In genomic region chr1:133408321-133408720, GRCm38 (mm10) we compare ENCODE assay signal across 17 mouse cellular contexts. TPM values are rescaled to one million over a fixed set of nuclear protein-coding genes. Genes with fewer than 3 reads are reported as not detected.
DNase-seq lines count a peak whose midpoint lies in the region; ATAC-seq and TF ChIP-seq lines count a peak whose summit lies in the region.
"Had no signal": no experiment of that assay in that cellular context is flagged by ENCODE, and none has a peak within 500 bp of the region (broad histone marks: within the 10 kb centered on the region; RNA-seq: fewer than 3 reads in every experiment).

No protein-coding gene starts in this region.

- 69% methylated on average over 9 of the region's 9 CpGs for WGBS in heart, embryonic 15.5 days
- 58% methylated on average over 9 of the region's 9 CpGs for WGBS in lung, postnatal 0 days
- 21% methylated on average over 9 of the region's 9 CpGs for WGBS in limb, embryonic 10.5 days
- 66% methylated on average over 9 of the region's 9 CpGs for WGBS in liver, embryonic 14.5 days (ENCODE audit: insufficient replicate concordance)

- DNase-seq in heart, postnatal 4 days, result no peak
- DNase-seq in lung, postnatal 0 days (ENCODE audit: low spot score), result no peak
- no peak for DNase-seq in lung, postnatal 36 days
- no peak for DNase-seq in limb, embryonic 10.5 days (ENCODE audit: low spot score)
- no peak for DNase-seq in liver, embryonic 14.5 days (ENCODE audit: low read depth in 3 of 3, low spot score in 3 of 3)
- DNase-seq: cerebellum, adult 11-12 months; heart, postnatal 36 days; layer of hippocampus, postnatal 36 days; right cerebral cortex, postnatal 4 days; thymus, adult 2 months had no signal

- H3K4me1 ChIP-seq in heart, embryonic 15.5 days (replicated peaks), result peaks cover 8% of the 10 kb centered on the region
- peaks cover 19% of the 10 kb centered on the region; the same call in 1 of the 2 replicates for H3K4me1 ChIP-seq in lung, postnatal 0 days (ENCODE audit: insufficient read depth, low read depth, low read length)
- peaks cover 67% of the 10 kb centered on the region for H3K4me1 ChIP-seq in limb, embryonic 10.5 days
- H3K4me1 ChIP-seq in liver, embryonic 14.5 days (replicated peaks; ENCODE audit: control insufficient read depth in 2 of 2, insufficient read depth in 2 of 2, low read length in 1 of 2), result peaks cover 0 to 2% of the 10 kb centered on the region in 2 experiments; a peak in 1 of 4 replicates

- no peak for TF ChIP-seq CTCF in lung, postnatal 0 days (IDR thresholded peaks at IDR 0.05)
- TF ChIP-seq CTCF in liver, embryonic 14.5 days (IDR thresholded peaks at IDR 0.05; ENCODE audit: low read depth), result no peak

- H3K4me2 ChIP-seq in heart, embryonic 15.5 days, result no peak overlapping the region
- H3K4me2 ChIP-seq in lung, postnatal 0 days (replicated peaks; ENCODE audit: low read depth, low read length), result no peak overlapping the region
- H3K4me2 ChIP-seq in liver, embryonic 14.5 days (ENCODE audit: low read depth), result peak overlapping the region; percentile 38; the same call in 1 of the 2 replicates
- H3K4me2 ChIP-seq: embryonic facial prominence, embryonic 13.5 days; intestine, embryonic 15.5 days had no signal

- no peaks in the 10 kb centered on the region for H3K9me3 ChIP-seq in heart, embryonic 15.5 days (replicated peaks)
- no peaks in the 10 kb centered on the region for H3K9me3 ChIP-seq in lung, postnatal 0 days (ENCODE audit: low read length)
- H3K9me3 ChIP-seq in limb, embryonic 10.5 days (replicated peaks), result no peaks in the 10 kb centered on the region
- H3K9me3 ChIP-seq in liver, embryonic 14.5 days (ENCODE audit: control insufficient read depth, low read length), result no peaks in the 10 kb centered on the region
- H3K9me3 ChIP-seq: embryonic facial prominence, embryonic 13.5 days; G1E; intestine, embryonic 15.5 days; megakaryocyte, embryonic 14.5 days had no signal

- H3K9ac ChIP-seq in heart, embryonic 15.5 days, result no peak overlapping the region
- H3K9ac ChIP-seq in lung, postnatal 0 days (replicated peaks; ENCODE audit: low read depth), result no peak overlapping the region
- H3K9ac ChIP-seq in liver, embryonic 14.5 days (replicated peaks), result no peak overlapping the region
- H3K9ac ChIP-seq: embryonic facial prominence, embryonic 13.5 days; intestine, embryonic 15.5 days had no signal

- no peak for ATAC-seq in heart, embryonic 15.5 days (replicated peaks; ENCODE audit: insufficient number of reproducible peaks, insufficient read depth, low FRiP score, low read depth)
- ATAC-seq in lung, postnatal 0 days, result no peak
- ATAC-seq in liver, embryonic 14.5 days (ENCODE audit: insufficient read depth), result no peak
- ATAC-seq in monocyte, adult 5-6 weeks (replicated peaks; ENCODE audit: insufficient number of reproducible peaks, low FRiP score, low TSS enrichment, poor library complexity, severe bottlenecking), result no peak
- ATAC-seq: intestine, embryonic 15.5 days had no signal

- no peaks in the 10 kb centered on the region for H3K36me3 ChIP-seq in heart, embryonic 15.5 days
- no peaks in the 10 kb centered on the region for H3K36me3 ChIP-seq in lung, postnatal 0 days (ENCODE audit: insufficient read depth, low read length)
- H3K36me3 ChIP-seq in limb, embryonic 10.5 days, result peaks cover 4% of the 10 kb centered on the region; the same call in 1 of the 2 replicates
- H3K36me3 ChIP-seq in liver, embryonic 14.5 days (replicated peaks; ENCODE audit: control insufficient read depth, insufficient read depth, low read depth), result no peaks in the 10 kb centered on the region
- H3K36me3 ChIP-seq: embryonic facial prominence, embryonic 13.5 days; G1E; intestine, embryonic 15.5 days had no signal

- no peak for TF ChIP-seq EP300 in lung, postnatal 0 days (IDR thresholded peaks at IDR 0.05)
- TF ChIP-seq EP300 in liver, embryonic 14.5 days (IDR thresholded peaks at IDR 0.05; ENCODE audit: low read depth), result no peak

- no peak overlapping the region for H3K4me3 ChIP-seq in heart, embryonic 15.5 days
- no peak overlapping the region for H3K4me3 ChIP-seq in lung, postnatal 0 days (ENCODE audit: low read depth, low read length)
- peak overlapping the region; percentile 33; the same call in 1 of the 2 replicates for H3K4me3 ChIP-seq in limb, embryonic 10.5 days
- no peak overlapping the region for H3K4me3 ChIP-seq in liver, embryonic 14.5 days (ENCODE audit: insufficient read depth in 1 of 2, low read depth in 2 of 2, low read length in 2 of 2)
- H3K4me3 ChIP-seq: embryonic facial prominence, embryonic 13.5 days; intestine, embryonic 15.5 days; megakaryocyte, embryonic 14.5 days had no signal

- peak overlapping the region; percentile 10; the same call in 1 of the 2 replicates for H3K27ac ChIP-seq in heart, embryonic 15.5 days
- peak overlapping the region; percentile 49 for H3K27ac ChIP-seq in lung, postnatal 0 days (ENCODE audit: low read length)
- H3K27ac ChIP-seq in limb, embryonic 10.5 days, result peak overlapping the region; percentile 83
- no peak overlapping the region for H3K27ac ChIP-seq in liver, embryonic 14.5 days
- H3K27ac ChIP-seq: embryonic facial prominence, embryonic 13.5 days; intestine, embryonic 15.5 days had no signal

- no peaks in the 10 kb centered on the region for H3K27me3 ChIP-seq in heart, embryonic 15.5 days
- no peaks in the 10 kb centered on the region for H3K27me3 ChIP-seq in lung, postnatal 0 days (replicated peaks; ENCODE audit: insufficient read depth, low read length)
- no peaks in the 10 kb centered on the region for H3K27me3 ChIP-seq in limb, embryonic 10.5 days (ENCODE audit: low read depth, poor library complexity, severe bottlenecking)
- H3K27me3 ChIP-seq in liver, embryonic 14.5 days (ENCODE audit: control insufficient read depth, insufficient read depth, low read length), result no peaks in the 10 kb centered on the region
- H3K27me3 ChIP-seq: embryonic facial prominence, embryonic 13.5 days; intestine, embryonic 15.5 days had no signal

RNA-seq across cellular contexts. Expression of gene Sox13, which starts 15.9 kb away (rescaled TPM):
- polyA plus RNA-seq in heart, embryonic 15.5 days (2015; fragmentation: Nextera tagmentation; extraction: Ambion mirVana), result 4.5 and 6.2 TPM in 2 replicates
- 10 to 100 TPM; 29.8 to 32.4 TPM for total RNA-seq in heart, postnatal 4 days (2021)
- 13.8 and 14.8 TPM in 2 replicates for polyA plus RNA-seq in lung, postnatal 0 days (2015; fragmentation: Nextera tagmentation; extraction: Ambion mirVana)
- polyA plus RNA-seq in limb, embryonic 10.5 days (2016; fragmentation: Nextera tagmentation; extraction: Ambion mirVana), result 10.3 and 12.9 TPM in 2 replicates
- polyA plus RNA-seq in liver, embryonic 14.5 days (2012; rRNA removed), result 4.9 and 6.1 TPM in 2 replicates
- 1.1 and 1.6 TPM in 2 replicates for polyA plus RNA-seq in liver, embryonic 14.5 days (2014; fragmentation: Nextera tagmentation; extraction: Ambion mirVana)
- not detected in 3 replicates for total RNA-seq in monocyte, adult 5-6 weeks (2017)

RNA-seq across cellular contexts. Expression of gene Etnk2, which starts 44.9 kb away (rescaled TPM):
- 1.3 and 1.5 TPM in 2 replicates for polyA plus RNA-seq in heart, embryonic 15.5 days (2015; fragmentation: Nextera tagmentation; extraction: Ambion mirVana)
- total RNA-seq in heart, postnatal 4 days (2021), result under 1 TPM; 0.83 to 0.93 TPM
- 0.77 and 0.81 TPM in 2 replicates for polyA plus RNA-seq in lung, postnatal 0 days (2015; fragmentation: Nextera tagmentation; extraction: Ambion mirVana)
- polyA plus RNA-seq in limb, embryonic 10.5 days (2016; fragmentation: Nextera tagmentation; extraction: Ambion mirVana), result 1.7 and 2.0 TPM in 2 replicates
- 3.4 and 3.7 TPM in 2 replicates for polyA plus RNA-seq in liver, embryonic 14.5 days (2012; rRNA removed)
- 4.9 and 5.5 TPM in 2 replicates for polyA plus RNA-seq in liver, embryonic 14.5 days (2014; fragmentation: Nextera tagmentation; extraction: Ambion mirVana)
- 0.85 to 1.4 TPM in 2 of 3 replicates, not detected in the other for total RNA-seq in monocyte, adult 5-6 weeks (2017)
- polyA plus RNA-seq: G1E had no signal

RNA-seq across cellular contexts. Expression of gene Ren1, which starts 58.0 kb away (rescaled TPM):
- polyA plus RNA-seq in heart, embryonic 15.5 days (2015; fragmentation: Nextera tagmentation; extraction: Ambion mirVana), result 0.30 and 2.2 TPM in 2 replicates
- under 1 TPM in 1 of 2 experiments, not detected in 1; 0.16 TPM for total RNA-seq in heart, postnatal 4 days (2021)
- polyA plus RNA-seq in lung, postnatal 0 days (2015; fragmentation: Nextera tagmentation; extraction: Ambion mirVana), result 0.61 and 1.3 TPM in 2 replicates
- polyA plus RNA-seq in limb, embryonic 10.5 days (2016; fragmentation: Nextera tagmentation; extraction: Ambion mirVana), result 0.09 TPM in 1 of 2 replicates, not detected in the other
- 0.41 and 0.50 TPM in 2 replicates for polyA plus RNA-seq in liver, embryonic 14.5 days (2012; rRNA removed)
- 0.57 and 0.90 TPM in 2 replicates for polyA plus RNA-seq in liver, embryonic 14.5 days (2014; fragmentation: Nextera tagmentation; extraction: Ambion mirVana)
- not detected in 3 replicates for total RNA-seq in monocyte, adult 5-6 weeks (2017)
- total RNA-seq: G1E; layer of hippocampus, postnatal 36 days; left cerebral cortex, postnatal 36 days had no signal
- polyA plus RNA-seq: G1E had no signal
